Mouse (Mus musculus) hindbrain, postnatal 0 days (tissue): ENCODE data around the gene Coil. TPM values are rescaled to one million over a fixed set of nuclear protein-coding genes. Genes with fewer than 3 reads are reported as not detected.
A peak's percentile ranks its signal among the peaks of the same experiment; 100 is the strongest.

Experiments
- ATAC-seq: fragments of 200-750 bp; cut with Nextera tagmentation; 2 replicates; pipeline ENCODE4 v1.8.0; 2017; ENCODE audit warnings: mild to moderate bottlenecking, moderate TSS enrichment, moderate library complexity
- DNase-seq: peaks from one replicate; pipeline ENCODE4 v3.0.0-alpha.2; 2015; ENCODE audit warnings: low spot score
- H3K27ac ChIP-seq: fragments of 300-500 bp; sonication (generic); 2 replicates; pipeline ENCODE4 v1.5.1; 2014; ENCODE audit warnings: mild to moderate bottlenecking
- H3K27me3 ChIP-seq: fragments of 300-500 bp; sonication (generic); 2 replicates; pipeline ENCODE4 v1.6.1; 2014; ENCODE audit warnings: low read length, mixed read lengths; ENCODE audit not compliant: insufficient read depth
- H3K36me3 ChIP-seq: fragments of 300-500 bp; sonication (generic); 2 replicates; pipeline ENCODE4 v1.6.1; 2014; ENCODE audit warnings: low read length, mixed read lengths; ENCODE audit not compliant: insufficient read depth
- H3K4me1 ChIP-seq: fragments of 300-500 bp; sonication (generic); 2 replicates; pipeline ENCODE4 v1.6.1; 2014; ENCODE audit warnings: antibody characterized with exemption, low read length, mixed read lengths; ENCODE audit not compliant: insufficient read depth
- H3K4me2 ChIP-seq: fragments of 300-500 bp; sonication (generic); 2 replicates; pipeline ENCODE4 v1.6.1; 2014; ENCODE audit warnings: low read depth, mild to moderate bottlenecking, low read length, moderate library complexity, mixed read lengths
- H3K4me3 ChIP-seq: fragments of 300-500 bp; sonication (generic); 2 replicates; pipeline ENCODE4 v1.5.1; 2014; ENCODE audit warnings: low read length
- H3K9ac ChIP-seq: fragments of 300-500 bp; sonication (generic); replicated peaks from 2 replicates; pipeline ENCODE4 v1.6.1; 2014; ENCODE audit warnings: mild to moderate bottlenecking, low read length, moderate library complexity, mixed read lengths
- H3K9me3 ChIP-seq: fragments of 300-500 bp; sonication (generic); 2 replicates; pipeline ENCODE4 v1.6.1; 2016; ENCODE audit warnings: low read length, mixed read lengths
- CTCF ChIP-seq: IDR thresholded peaks from 2 replicates; pipeline ENCODE4 v1.5.1; 2016; ENCODE audit warnings: antibody characterized with exemption, control low read depth, low read depth
- whole genome bisulfite sequencing: fragments of 180-500 bp; shearing (Covaris S2); extraction: QIAGEN DNeasy Blood & Tissue Kit; methylation state at CpG from one replicate; pipeline ENCODE4 v1.1.7; 2014; 5-methylcytosine and 5-hydroxymethylcytosine counted together
- polyA plus RNA-seq: library from polyadenylated mRNA; unstranded; fragments of >200 nt; fragmentation: Nextera tagmentation; extraction: Ambion mirVana; gene quantifications from 2 replicates; pipeline ENCODE4 v1.2.1, GENCODE M21; 2015
- total RNA-seq: library from RNA; depleted of rRNA; stranded (reverse); fragments of >200 nt; gene quantifications from 2 replicates; pipeline ENCODE4 v1.2.3, GENCODE M21; 2014

The Coil gene
- total and polyA plus RNA-seq, 2 experiments from 2014 or later = 24.7 to 29.0 TPM

GRCm38 (mm10) chr11:89001569-89001968 lies 31.5 kb downstream of the Coil start:
- ATAC-seq = no peak
- peak overlapping the region; percentile 34; the same call in 1 of the 2 replicates for H3K4me2 ChIP-seq
- no peak overlapping the region for H3K9ac ChIP-seq
- WGBS = 92% methylated on average over 7 of the region's 7 CpGs
- no peaks in the 10 kb centered on the region; the same call in 1 of the 2 replicates for H3K4me1 ChIP-seq
- no peak for TF ChIP-seq CTCF
- no peaks in the 10 kb centered on the region for H3K36me3 ChIP-seq
- no peak overlapping the region for H3K4me3 ChIP-seq
- H3K27me3 ChIP-seq = peaks cover 11% of the 10 kb centered on the region; the same call in 1 of the 2 replicates
- H3K9me3 ChIP-seq = no peaks in the 10 kb centered on the region
- DNase-seq = no peak
- no peak overlapping the region for H3K27ac ChIP-seq

- no peak overlapping the region for H3K27ac ChIP-seq
- peaks cover 11% of the 10 kb centered on the region; the same call in 1 of the 2 replicates for H3K27me3 ChIP-seq
- 93% methylated on average over 5 of the region's 5 CpGs for WGBS
- no peak for ATAC-seq
- H3K4me3 ChIP-seq = no peak overlapping the region
- no peak overlapping the region for H3K9ac ChIP-seq
- peak overlapping the region; percentile 38; the same call in 1 of the 2 replicates for H3K4me2 ChIP-seq
- H3K9me3 ChIP-seq = no peaks in the 10 kb centered on the region
- no peaks in the 10 kb centered on the region for H3K36me3 ChIP-seq
- DNase-seq = no peak
- H3K4me1 ChIP-seq = no peaks in the 10 kb centered on the region; the same call in 1 of the 2 replicates
- no peak for TF ChIP-seq CTCF
Observed at GRCm38 (mm10) chr11:89002068-89002467, 32.0 kb downstream of the Coil start.

- DNase-seq (peak; percentile 49), ATAC-seq (no peak)
- no peak for TF ChIP-seq CTCF
- Histone ChIP-seq H3K36me3 (no peaks in the 10 kb centered on the region), H3K27ac (no peak overlapping the region), H3K27me3 (peaks cover 11% of the 10 kb centered on the region; the same call in 1 of the 2 replicates), H3K9ac (no peak overlapping the region), H3K4me3 (no peak overlapping the region), H3K4me2 (peak overlapping the region; percentile 38), H3K9me3 (no peaks in the 10 kb centered on the region), H3K4me1 (no peaks in the 10 kb centered on the region; the same call in 1 of the 2 replicates)
- WGBS = 56% methylated on average over 5 of the region's 5 CpGs
Observed at GRCm38 (mm10) chr11:89002621-89003020, 32.6 kb downstream of the Coil start.

GRCm38 (mm10) chr11:89003078-89003477 lies 33.0 kb downstream of the Coil start:
- Histone ChIP-seq H3K27me3 (peaks cover 11% of the 10 kb centered on the region; the same call in 1 of the 2 replicates), H3K9me3 (no peaks in the 10 kb centered on the region)
- WGBS = 72% methylated on average over 6 of the region's 6 CpGs

GRCm38 (mm10) chr11:89003726-89004125 lies 33.7 kb downstream of the Coil start:
- 61% methylated on average over 4 of the region's 4 CpGs for WGBS
- Histone ChIP-seq H3K4me3 (no peak overlapping the region), H3K36me3 (no peaks in the 10 kb centered on the region), H3K9ac (no peak overlapping the region), H3K27me3 (peaks cover 11% of the 10 kb centered on the region; the same call in 1 of the 2 replicates), H3K4me2 (no peak overlapping the region), H3K27ac (no peak overlapping the region), H3K4me1 (no peaks in the 10 kb centered on the region; the same call in 1 of the 2 replicates), H3K9me3 (no peaks in the 10 kb centered on the region)
- no peak for ATAC-seq
- DNase-seq = no peak
- TF ChIP-seq CTCF = no peak

More at GRCm38 (mm10) chr11:89003078-89003477, 33.0 kb downstream of the Coil start:
- H3K4me2 ChIP-seq = peak overlapping the region; percentile 38
- TF ChIP-seq CTCF = no peak
- no peak overlapping the region for H3K27ac ChIP-seq
- no peak overlapping the region for H3K9ac ChIP-seq
- DNase-seq = no peak
- H3K36me3 ChIP-seq = no peaks in the 10 kb centered on the region
- no peak overlapping the region for H3K4me3 ChIP-seq
- no peak for ATAC-seq
- H3K4me1 ChIP-seq = no peaks in the 10 kb centered on the region; the same call in 1 of the 2 replicates

- no peak for TF ChIP-seq CTCF
- Histone ChIP-seq H3K4me2 (no peak overlapping the region), H3K9me3 (no peaks in the 10 kb centered on the region), H3K4me3 (no peak overlapping the region), H3K9ac (no peak overlapping the region), H3K27me3 (no peaks in the 10 kb centered on the region), H3K4me1 (no peaks in the 10 kb centered on the region), H3K36me3 (no peaks in the 10 kb centered on the region), H3K27ac (no peak overlapping the region)
- DNase-seq = no peak
- no peak for ATAC-seq
- 85% methylated on average over 5 of the region's 5 CpGs for whole genome bisulfite sequencing
Observed at GRCm38 (mm10) chr11:89005473-89005872, 35.4 kb downstream of the Coil start.

GRCm38 (mm10) chr11:89006404-89006803 lies 36.4 kb downstream of the Coil start:
- Histone ChIP-seq H3K4me2 (no peak overlapping the region), H3K27me3 (no peaks in the 10 kb centered on the region), H3K4me3 (no peak overlapping the region), H3K36me3 (no peaks in the 10 kb centered on the region), H3K27ac (no peak overlapping the region), H3K9ac (no peak overlapping the region), H3K9me3 (no peaks in the 10 kb centered on the region), H3K4me1 (no peaks in the 10 kb centered on the region)
- TF ChIP-seq CTCF = no peak
- DNase-seq (no peak), ATAC-seq (no peak)
